Mouse (Mus musculus): ENCODE measurements around the gene Chrna3. TPM values are rescaled to one million over a fixed set of nuclear protein-coding genes. Genes with fewer than 3 reads are reported as not detected.

Gene Chrna3
- polyA plus RNA-seq, 1 experiment from 2014 or later: 0.35 TPM

DNA sequence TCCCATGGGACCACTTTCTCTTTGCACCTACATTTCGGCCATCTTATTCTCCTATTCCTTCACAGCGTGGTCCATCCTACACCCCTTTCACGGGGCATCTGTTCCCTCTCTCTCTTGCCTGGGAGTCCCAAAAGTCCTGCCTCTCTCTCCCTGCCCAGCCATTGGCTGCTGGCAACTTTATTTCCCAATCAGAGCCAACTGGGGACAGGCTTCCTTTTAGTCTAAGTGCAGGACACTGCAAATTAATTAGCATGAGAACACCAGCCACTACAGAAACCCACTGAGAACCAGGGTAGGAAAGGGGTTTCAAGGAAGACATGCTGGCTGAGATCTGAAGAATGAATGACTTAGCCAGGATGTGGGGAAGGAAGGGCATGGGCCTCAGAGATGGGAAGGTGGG, 32.0 kb downstream of the Chrna3 start:
- Histone ChIP-seq H3K4me1 (no peaks in the 10 kb centered on the region), H3K4me2 (no peak overlapping the region), H3K4me3 (no peak overlapping the region), H3K36me3 (no peaks in the 10 kb centered on the region), H3K9ac (no peak overlapping the region), H3K9me3 (no peaks in the 10 kb centered on the region), H3K27ac (replicated peaks) (no peak overlapping the region), H3K27me3 (replicated peaks) (0 out of 2 replicates have a peak, but pooled peaks cover 3% of the 10 kb centered on the region)
- 54% methylated on average over 3 of the region's 3 CpGs for WGBS
- no peak for ATAC-seq (ENCODE audit: extremely low read depth, insufficient number of reproducible peaks, low FRiP score, low TSS enrichment)

DNA sequence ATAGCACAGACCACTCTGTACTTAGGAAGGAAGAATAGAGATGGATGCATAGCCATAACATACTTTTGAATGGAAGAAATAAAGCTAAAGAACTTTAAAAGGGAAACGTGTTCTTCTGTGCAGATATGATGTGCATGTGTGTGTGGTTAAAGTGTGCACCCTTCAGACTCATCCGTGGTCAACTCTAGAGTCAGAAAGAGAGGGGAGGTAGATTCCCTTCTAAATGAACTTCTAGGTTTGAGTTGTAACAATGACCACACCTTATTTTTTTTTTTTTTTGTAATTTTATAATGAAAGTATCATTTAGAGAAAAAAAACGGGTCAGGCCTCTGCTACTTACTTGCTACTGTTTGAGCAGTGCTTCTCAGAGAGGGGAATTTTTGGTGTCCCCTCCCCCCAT, 36.0 kb downstream of the Chrna3 start:
- Histone ChIP-seq H3K27me3 (replicated peaks) (no peaks in the 10 kb centered on the region), H3K4me1 (no peaks in the 10 kb centered on the region), H3K9ac (no peak overlapping the region), H3K36me3 (no peaks in the 10 kb centered on the region), H3K27ac (replicated peaks) (no peak overlapping the region), H3K4me3 (no peak overlapping the region), H3K4me2 (no peak overlapping the region), H3K9me3 (no peaks in the 10 kb centered on the region)
- ATAC-seq (ENCODE audit: extremely low read depth, insufficient number of reproducible peaks, low FRiP score, low TSS enrichment): no peak
- WGBS: 69% methylated on average over 3 of the region's 3 CpGs

DNA sequence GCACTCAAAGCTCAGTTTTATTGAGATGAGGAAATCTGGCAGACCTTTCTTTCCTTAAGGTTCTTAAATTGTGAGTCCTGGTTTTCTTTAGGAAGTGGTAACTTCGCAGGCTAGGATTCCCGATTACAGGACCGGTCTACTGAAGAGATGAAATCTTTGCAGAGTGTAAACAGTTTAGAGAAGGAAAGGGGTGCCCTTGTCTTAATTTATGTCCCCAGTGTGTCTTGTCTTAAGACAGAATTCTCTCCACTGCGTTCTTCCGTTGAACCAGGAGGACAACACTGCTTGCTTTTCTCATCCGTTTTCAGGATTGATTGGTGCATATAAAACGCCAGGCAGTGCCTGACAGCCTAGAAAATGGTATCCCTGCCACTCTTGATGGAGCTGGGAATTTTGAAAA, 44.0 kb downstream of the Chrna3 start:
- no peak for ATAC-seq (ENCODE audit: extremely low read depth, insufficient number of reproducible peaks, low FRiP score, low TSS enrichment)
- H3K4me2 ChIP-seq: peak overlapping the region; percentile 79
- H3K36me3 ChIP-seq: no peaks in the 10 kb centered on the region
- H3K4me1 ChIP-seq: peaks cover 12% of the 10 kb centered on the region
- no peaks in the 10 kb centered on the region for H3K9me3 ChIP-seq
- peaks cover 67% of the 10 kb centered on the region for H3K27me3 ChIP-seq (replicated peaks)
- 16% methylated on average over 7 of the region's 7 CpGs for WGBS
- H3K9ac ChIP-seq: peak overlapping the region; percentile 72; the same call in 1 of the 2 replicates
- no peak overlapping the region for H3K27ac ChIP-seq (replicated peaks)
- H3K4me3 ChIP-seq: peak overlapping the region; percentile 68

DNA sequence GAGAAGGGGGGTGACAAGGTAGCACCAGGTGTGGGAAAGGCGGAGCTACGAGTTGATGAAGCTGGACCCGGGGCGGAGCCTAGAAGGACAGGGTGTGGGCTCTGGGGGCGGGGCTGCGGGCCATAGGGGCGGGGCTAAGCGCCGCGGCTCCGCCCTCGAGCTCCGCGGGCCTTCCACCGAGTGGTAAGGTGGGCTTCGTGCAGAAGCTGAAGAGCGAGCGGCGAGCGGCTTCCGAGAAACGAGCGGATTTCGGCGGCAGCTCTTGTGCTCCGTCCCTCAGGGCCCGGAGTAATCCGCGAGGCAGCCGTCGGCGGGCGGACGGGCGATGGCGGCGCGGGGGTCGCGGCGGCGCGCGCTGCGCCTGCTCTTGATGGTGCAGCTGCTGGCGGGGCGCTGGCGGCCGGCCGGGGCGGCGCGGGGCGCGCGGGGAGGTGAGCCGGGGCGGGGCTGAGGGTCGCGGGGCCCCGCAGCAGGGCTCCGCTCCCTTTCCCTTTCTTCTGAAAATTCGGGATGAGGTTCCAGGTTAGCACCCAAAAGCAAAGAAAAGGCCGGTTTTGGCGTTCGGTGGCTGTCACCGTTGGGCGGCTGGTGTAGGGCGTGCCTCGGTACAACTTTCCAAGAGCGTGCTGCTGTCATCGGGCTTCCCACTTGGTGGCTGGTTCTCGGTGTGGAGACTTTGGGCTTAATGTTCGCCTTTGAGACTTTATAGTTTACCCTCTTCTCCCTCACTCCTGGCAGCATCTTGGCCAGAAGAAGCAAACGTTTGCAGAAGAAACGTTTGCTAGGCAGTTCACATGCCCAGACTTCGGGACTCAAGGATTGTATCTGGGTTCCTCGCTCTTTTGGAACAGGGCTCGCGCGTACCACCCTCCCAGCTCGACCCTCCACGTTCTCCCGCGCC, 44.8 kb downstream of the Chrna3 start:
- peak overlapping the region; percentile 72 for H3K9ac ChIP-seq
- H3K4me2 ChIP-seq: peak overlapping the region; percentile 79
- H3K9me3 ChIP-seq: no peaks in the 10 kb centered on the region
- under 1% methylated on average over 84 of the region's 85 CpGs for WGBS
- peaks cover 12% of the 10 kb centered on the region for H3K4me1 ChIP-seq
- peak overlapping the region; percentile 68 for H3K4me3 ChIP-seq
- no peak overlapping the region for H3K27ac ChIP-seq (replicated peaks)
- peaks cover 70% of the 10 kb centered on the region for H3K27me3 ChIP-seq (replicated peaks)
- ATAC-seq (ENCODE audit: extremely low read depth, insufficient number of reproducible peaks, low FRiP score, low TSS enrichment): no peak; the same call in 1 of the 2 replicates
- H3K36me3 ChIP-seq: no peaks in the 10 kb centered on the region

DNA sequence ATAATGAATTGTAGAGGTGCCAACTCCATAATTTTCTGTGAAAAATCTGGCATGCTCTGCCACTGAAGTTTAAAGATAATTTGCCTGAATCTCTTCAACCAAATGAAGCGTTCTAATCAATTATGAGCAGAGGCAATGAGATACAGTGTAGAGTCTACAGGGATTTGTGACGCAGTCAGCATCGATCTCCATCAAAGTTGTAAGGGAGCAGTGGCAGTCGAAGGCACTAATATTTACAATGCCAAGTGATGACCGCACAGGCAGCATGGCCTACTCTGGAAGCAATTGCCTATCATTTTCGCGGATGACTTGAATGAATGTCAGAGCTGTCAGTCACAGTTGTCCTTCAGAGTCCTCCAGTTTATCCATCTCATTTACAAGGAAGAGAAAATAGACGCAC, 45.7 kb downstream of the Chrna3 start, which contains the start of gene Chrna5:
Chrna5 (plus strand) TSS at position 207 of the 400 bp plus-strand sequence.
- Histone ChIP-seq H3K9ac (peak within 1 kb of the TSS; percentile 72), H3K4me3 (peak within 1 kb of the TSS; percentile 68), H3K27me3 (replicated peaks) (peaks cover 70% of the 10 kb centered on the region), H3K4me2 (peak within 1 kb of the TSS; percentile 79), H3K27ac (replicated peaks) (no peak within 1 kb of the TSS), H3K9me3 (no peaks in the 10 kb centered on the region), H3K4me1 (peaks cover 12% of the 10 kb centered on the region), H3K36me3 (no peaks in the 10 kb centered on the region)
- no peak for ATAC-seq (ENCODE audit: extremely low read depth, insufficient number of reproducible peaks, low FRiP score, low TSS enrichment)
- 57% methylated on average over 8 of the region's 8 CpGs for WGBS

DNA sequence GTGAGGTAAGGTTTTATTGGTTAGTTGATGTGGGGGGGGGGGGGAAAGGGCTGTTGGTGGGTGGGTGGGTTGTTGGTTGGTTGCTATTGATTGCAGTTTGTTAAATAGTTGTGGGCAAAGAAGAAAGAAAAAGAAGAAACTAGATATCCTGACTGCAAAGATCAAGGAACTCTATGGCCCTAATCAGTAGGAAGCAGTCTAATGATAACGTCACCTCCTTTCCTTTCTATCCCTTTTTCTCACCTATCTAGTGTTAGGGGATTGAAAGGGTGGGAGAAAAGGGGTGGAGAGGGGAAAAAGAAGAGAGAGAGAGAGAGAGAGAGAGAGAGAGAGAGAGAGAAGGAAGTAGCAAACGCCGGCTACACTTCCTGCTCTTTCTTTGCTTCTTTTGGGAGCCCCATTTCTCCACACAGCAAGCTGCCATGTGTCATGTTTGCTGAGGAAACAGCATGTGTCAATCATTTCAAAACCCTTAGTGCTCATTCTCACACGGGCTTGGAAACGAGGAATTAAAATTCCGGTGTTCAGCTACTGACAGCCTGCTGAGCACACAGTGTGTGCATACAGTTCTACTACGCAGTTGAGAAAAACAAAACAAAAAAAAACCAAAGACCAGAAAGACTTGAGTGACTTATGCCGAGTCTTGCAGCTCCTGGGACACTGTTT, 56.3 kb downstream of the Chrna3 start:
- H3K36me3 ChIP-seq: no peaks in the 10 kb centered on the region
- H3K9me3 ChIP-seq: no peaks in the 10 kb centered on the region
- no peak for ATAC-seq (ENCODE audit: extremely low read depth, insufficient number of reproducible peaks, low FRiP score, low TSS enrichment)
- H3K4me2 ChIP-seq: no peak overlapping the region
- no peaks in the 10 kb centered on the region; the same call in 1 of the 2 replicates for H3K27me3 ChIP-seq (replicated peaks)
- H3K4me3 ChIP-seq: no peak overlapping the region
- H3K27ac ChIP-seq (replicated peaks): no peak overlapping the region
- no peak overlapping the region for H3K9ac ChIP-seq
- 55% methylated on average over 8 of the region's 8 CpGs for WGBS
- H3K4me1 ChIP-seq: no peaks in the 10 kb centered on the region

DNA sequence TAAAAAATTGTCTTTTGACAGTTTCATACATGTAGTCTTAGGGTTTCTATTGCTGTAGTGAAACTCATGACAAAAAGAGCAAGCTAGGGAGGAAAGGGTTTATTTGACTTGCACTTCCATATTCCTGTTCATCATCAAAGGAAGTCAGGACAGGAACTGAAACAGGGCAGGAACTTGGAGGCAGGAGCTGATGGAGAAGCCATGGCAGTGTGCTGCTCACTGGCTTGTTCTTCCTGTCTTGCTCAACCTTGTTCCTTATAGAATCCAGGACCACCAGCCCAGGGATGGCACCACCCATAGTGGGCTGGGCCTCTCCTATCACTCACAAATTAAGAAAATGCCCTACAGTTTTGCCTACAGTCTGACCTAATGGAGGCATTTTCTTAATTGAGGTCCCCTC, 62.7 kb downstream of the Chrna3 start:
- Histone ChIP-seq H3K36me3 (peaks cover 17% of the 10 kb centered on the region), H3K9me3 (no peaks in the 10 kb centered on the region; the same call in 1 of the 2 replicates), H3K27me3 (replicated peaks) (no peaks in the 10 kb centered on the region), H3K4me1 (no peaks in the 10 kb centered on the region), H3K9ac (no peak overlapping the region), H3K4me2 (no peak overlapping the region), H3K27ac (replicated peaks) (no peak overlapping the region), H3K4me3 (no peak overlapping the region)
- no peak for ATAC-seq (ENCODE audit: extremely low read depth, insufficient number of reproducible peaks, low FRiP score, low TSS enrichment)

DNA sequence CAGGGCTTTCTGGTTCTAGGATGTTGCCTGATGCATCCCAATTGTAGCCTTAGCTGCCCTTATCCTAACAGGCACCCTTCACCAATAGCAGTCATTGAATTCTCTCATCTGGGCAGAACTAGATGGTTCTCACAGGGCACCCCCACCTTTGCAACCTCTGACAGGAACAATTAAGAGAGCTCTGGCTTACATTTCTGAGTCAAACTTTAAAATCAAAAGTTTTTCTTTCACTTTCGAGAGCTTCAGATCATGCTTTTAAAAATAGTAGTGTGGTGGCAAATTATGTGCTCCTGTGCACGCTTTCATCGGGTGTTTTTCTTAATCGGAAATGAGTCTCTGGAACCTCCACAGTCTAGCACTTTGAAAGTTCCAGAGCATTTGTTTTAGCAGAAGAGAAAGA, 65.3 kb downstream of the Chrna3 start:
- no peak overlapping the region for H3K4me3 ChIP-seq
- no peak overlapping the region for H3K27ac ChIP-seq (replicated peaks)
- no peaks in the 10 kb centered on the region for H3K27me3 ChIP-seq (replicated peaks)
- WGBS: 85% methylated on average over 4 of the region's 4 CpGs
- no peak overlapping the region for H3K4me2 ChIP-seq
- peaks cover 43% of the 10 kb centered on the region for H3K36me3 ChIP-seq
- no peaks in the 10 kb centered on the region for H3K4me1 ChIP-seq
- ATAC-seq (ENCODE audit: extremely low read depth, insufficient number of reproducible peaks, low FRiP score, low TSS enrichment): no peak
- H3K9me3 ChIP-seq: no peaks in the 10 kb centered on the region; the same call in 1 of the 2 replicates
- no peak overlapping the region for H3K9ac ChIP-seq

Other genes starting within 250 kb of the Chrna3 start
- 19.0 and 19.7 TPM in 2 replicates for gene Ireb2, start 162.8 kb downstream of the Chrna3 start, polyA plus RNA-seq (2015; fragmentation: Nextera tagmentation; extraction: Ambion mirVana)
- 2.1 and 2.5 TPM in 2 replicates for gene Hykk, start 109.3 kb downstream of the Chrna3 start, polyA plus RNA-seq (2015; fragmentation: Nextera tagmentation; extraction: Ambion mirVana)
- gene Psma4, start 75.8 kb downstream of the Chrna3 start, polyA plus RNA-seq (2015; fragmentation: Nextera tagmentation; extraction: Ambion mirVana): 224 and 249 TPM in 2 replicates
- gene AY074887, start 75.6 kb downstream of the Chrna3 start, polyA plus RNA-seq (2015; fragmentation: Nextera tagmentation; extraction: Ambion mirVana): 0.59 and 0.94 TPM in 2 replicates
- 0.14 and 0.51 TPM in 2 replicates for gene Chrna5, start 45.7 kb downstream of the Chrna3 start, polyA plus RNA-seq (2015; fragmentation: Nextera tagmentation; extraction: Ambion mirVana)
- gene Chrnb4, start 22.2 kb upstream of the Chrna3 start, polyA plus RNA-seq (2015; fragmentation: Nextera tagmentation; extraction: Ambion mirVana): 0.27 and 0.36 TPM in 2 replicates
- 26.2 and 27.7 TPM in 2 replicates for gene Ube2q2, start 122.3 kb upstream of the Chrna3 start, polyA plus RNA-seq (2015; fragmentation: Nextera tagmentation; extraction: Ambion mirVana)
- 54.4 and 61.1 TPM in 2 replicates for gene Fbxo22, start 182.4 kb upstream of the Chrna3 start, polyA plus RNA-seq (2015; fragmentation: Nextera tagmentation; extraction: Ambion mirVana)

All from heart, embryonic 13.5 days (tissue).